Mouse (Mus musculus) CH12.LX (cell line): ENCODE data around the gene Ywhag. TPM values are rescaled to one million over a fixed set of nuclear protein-coding genes. Genes with fewer than 3 reads are reported as not detected.

Experiments
- DNase-seq: peaks from one replicate; pipeline ENCODE4 v3.0.0-alpha.2; 2013; ENCODE audit errors: extremely low read depth
- H3K27ac ChIP-seq: 2 replicates; pipeline ENCODE4 v1.5.1; 2012; ENCODE audit warnings: low read depth, mild to moderate bottlenecking, control low read depth, moderate library complexity; ENCODE audit not compliant: insufficient read depth
- H3K27me3 ChIP-seq: replicated peaks from 2 replicates; pipeline ENCODE3; 2012; ENCODE audit warnings: inconsistent platforms
- H3K36me3 ChIP-seq, 2 experiments: replicated peaks in 1 of 2; 2 replicates each; pipeline versions ENCODE3 to v1.6.1; 2012; ENCODE audit warnings: inconsistent platforms in 1 of 2, low read length in 1 of 2, mild to moderate bottlenecking in 1 of 2, mixed read lengths in 1 of 2, moderate library complexity in 1 of 2; ENCODE audit not compliant: control insufficient read depth in 1 of 2, insufficient read depth in 1 of 2
- H3K4me1 ChIP-seq, 2 experiments: 2 replicates each; pipeline ENCODE4 v1.6.1; 2012; ENCODE audit warnings: inconsistent platforms in 1 of 2, moderate library complexity in 1 of 2; ENCODE audit not compliant: insufficient read depth in 2 of 2, control insufficient read depth in 1 of 2
- H3K4me2 ChIP-seq: 2 replicates; pipeline ENCODE4 v1.6.1; 2012; ENCODE audit warnings: low read depth, mild to moderate bottlenecking, control low read depth; ENCODE audit not compliant: poor library complexity, insufficient read depth, severe bottlenecking
- H3K4me3 ChIP-seq, 3 experiments: fragments of 150-350 bp in 1 of 3; sonication (generic) in 1 of 3; replicated peaks in 1 of 3; 2 replicates each; pipeline versions ENCODE3 to v1.5.1; 2011 to 2012; ENCODE audit warnings: low read depth in 2 of 3, low read length in 2 of 3, mild to moderate bottlenecking in 2 of 3, moderate library complexity in 2 of 3, control low read depth in 1 of 3, improper control_type of control experiment in 1 of 3, inconsistent platforms in 1 of 3, mixed read lengths in 1 of 3; ENCODE audit not compliant: poor library complexity in 1 of 3
- H3K79me2 ChIP-seq: replicated peaks from 2 replicates; pipeline ENCODE4 v1.6.1; 2012; ENCODE audit warnings: mild to moderate bottlenecking, moderate library complexity; ENCODE audit not compliant: control insufficient read depth, poor library complexity, insufficient read depth, severe bottlenecking; ENCODE audit errors: extremely low read depth
- H3K9ac ChIP-seq: 2 replicates; pipeline ENCODE4 v1.6.1; 2012; ENCODE audit warnings: low read depth, mild to moderate bottlenecking, control low read depth, moderate library complexity; ENCODE audit not compliant: insufficient read depth
- H3K9me3 ChIP-seq: replicated peaks from 2 replicates; pipeline ENCODE3; 2012; ENCODE audit warnings: low read length, inconsistent platforms, mixed read lengths
- BHLHE40 ChIP-seq: IDR thresholded peaks from 2 replicates; pipeline ENCODE4 v1.6.1; 2011; ENCODE audit warnings: mild to moderate bottlenecking, low read depth, low read length, improper control_type of control experiment
- CHD2 ChIP-seq: IDR thresholded peaks from 2 replicates; pipeline ENCODE4 v1.6.1; 2011; ENCODE audit warnings: low read length, improper control_type of control experiment
- E2F4 ChIP-seq: IDR thresholded peaks from 2 replicates; pipeline ENCODE4 v1.6.1; 2011; ENCODE audit warnings: low read depth, low read length, improper control_type of control experiment; ENCODE audit not compliant: insufficient replicate concordance
- ELF1 ChIP-seq: IDR thresholded peaks from 2 replicates; pipeline ENCODE4 v1.6.1; 2014; ENCODE audit warnings: low read depth, mild to moderate bottlenecking, inconsistent platforms, low read length, improper control_type of control experiment
- ETS1 ChIP-seq: conservative IDR thresholded peaks from 2 replicates; pipeline ENCODE4 v1.6.1; 2012; ENCODE audit warnings: low read depth, mild to moderate bottlenecking, inconsistent platforms, low read length, improper control_type of control experiment, moderate library complexity
- GABPA ChIP-seq: IDR thresholded peaks from 2 replicates; pipeline ENCODE4 v1.6.1; 2012; ENCODE audit warnings: low read depth, low read length, improper control_type of control experiment, inconsistent platforms; ENCODE audit not compliant: insufficient replicate concordance
- HCFC1 ChIP-seq: IDR thresholded peaks from 2 replicates; pipeline ENCODE4 v1.6.1; 2012; ENCODE audit warnings: low read depth, mild to moderate bottlenecking, inconsistent platforms, low read length, improper control_type of control experiment
- JUN ChIP-seq: IDR thresholded peaks from 2 replicates; pipeline ENCODE4 v1.6.1; 2011; ENCODE audit warnings: low read depth, mild to moderate bottlenecking, low read length, improper control_type of control experiment, moderate library complexity; ENCODE audit not compliant: insufficient read depth
- JUND ChIP-seq: conservative IDR thresholded peaks from 2 replicates; pipeline ENCODE4 v1.6.1; 2011; ENCODE audit warnings: low read depth, low read length, improper control_type of control experiment
- KAT2A ChIP-seq: IDR thresholded peaks from 2 replicates; pipeline ENCODE4 v1.6.1; 2012; ENCODE audit warnings: low read length, improper control_type of control experiment, inconsistent platforms; ENCODE audit not compliant: insufficient replicate concordance
- MAFK ChIP-seq: IDR thresholded peaks from 2 replicates; pipeline ENCODE4 v1.6.1; 2011; ENCODE audit warnings: low read length, improper control_type of control experiment; ENCODE audit not compliant: insufficient replicate concordance
- MAZ ChIP-seq: IDR thresholded peaks from 2 replicates; pipeline ENCODE4 v1.6.1; 2012; ENCODE audit warnings: low read depth, mild to moderate bottlenecking, inconsistent platforms, low read length, improper control_type of control experiment, moderate library complexity
- MEF2A ChIP-seq: IDR thresholded peaks from 2 replicates; pipeline ENCODE4 v1.6.1; 2014; ENCODE audit warnings: low read depth, mild to moderate bottlenecking, inconsistent platforms, low read length, improper control_type of control experiment, borderline replicate concordance
- MXI1 ChIP-seq: IDR thresholded peaks from 2 replicates; pipeline ENCODE4 v1.6.1; 2011; ENCODE audit warnings: mild to moderate bottlenecking, low read depth, low read length, improper control_type of control experiment
- NRF1 ChIP-seq: IDR thresholded peaks from 2 replicates; pipeline ENCODE4 v1.6.1; 2014; ENCODE audit warnings: low read depth, mild to moderate bottlenecking, inconsistent platforms, low read length, improper control_type of control experiment, moderate library complexity
- PAX5 ChIP-seq: IDR thresholded peaks from 2 replicates; pipeline ENCODE4 v1.6.1; 2012; ENCODE audit warnings: low read length, inconsistent platforms, mixed read lengths
- USF1 ChIP-seq: IDR thresholded peaks from 2 replicates; pipeline ENCODE4 v1.6.1; 2014; ENCODE audit warnings: low read depth, mild to moderate bottlenecking, inconsistent platforms, low read length, improper control_type of control experiment
- ZC3H11A ChIP-seq: IDR thresholded peaks from 2 replicates; pipeline ENCODE4 v1.6.1; 2012; ENCODE audit warnings: low read depth, mild to moderate bottlenecking, inconsistent platforms, low read length, improper control_type of control experiment
- ZKSCAN1 ChIP-seq: IDR thresholded peaks from 2 replicates; pipeline ENCODE4 v1.6.1; 2012; ENCODE audit warnings: low read depth, inconsistent platforms, low read length, improper control_type of control experiment, borderline replicate concordance
- ZMIZ1 ChIP-seq: IDR thresholded peaks from 2 replicates; pipeline ENCODE4 v1.6.1; 2012; ENCODE audit warnings: low read depth, mild to moderate bottlenecking, inconsistent platforms, low read length, improper control_type of control experiment
- ZNF384 ChIP-seq: IDR thresholded peaks from 2 replicates; pipeline ENCODE4 v1.6.1; 2012; ENCODE audit warnings: low read depth, low read length, improper control_type of control experiment, inconsistent platforms
- dilution Hi-C: fragments of 300-500 bp; cut with MboI; formaldehyde crosslinking; loops from 2 replicates; pipeline ENCODE4 v1.14.3; 2020; ENCODE audit warnings: low sequenced_read_pairs; ENCODE audit not compliant: extremely low pct_unique_long_range_greater_than_20kb, extremely low pct_ligation_motif_present
- in situ Hi-C: fragments of 300-500 bp; cut with MboI; formaldehyde crosslinking; loops from 3 replicates; pipeline ENCODE4 v1.14.3; 2019; ENCODE audit warnings: low sequenced_read_pairs, low pct_ligation_motif_present, low pct_unique_long_range_greater_than_20kb, mixed read lengths
- polyA plus RNA-seq: library from polyadenylated mRNA; unstranded; fragments of >175 nt; gene quantifications from 2 replicates; pipeline ENCODE4 v1.2.1, GENCODE M21; 2012; ENCODE audit warnings: low read depth; ENCODE audit not compliant: insufficient read length
- total RNA-seq, 2 experiments: library from RNA; depleted of rRNA; stranded (reverse); fragments of 300-350 nt in 1 of 2; fragments of >200 nt in 1 of 2; gene quantifications; 2 replicates each; pipeline ENCODE4 v1.2.3; 2012 to 2014

Gene Ywhag
- total and polyA plus RNA-seq, 3 experiments, result 55.3 to 239 (median 77.3) TPM

DNA sequence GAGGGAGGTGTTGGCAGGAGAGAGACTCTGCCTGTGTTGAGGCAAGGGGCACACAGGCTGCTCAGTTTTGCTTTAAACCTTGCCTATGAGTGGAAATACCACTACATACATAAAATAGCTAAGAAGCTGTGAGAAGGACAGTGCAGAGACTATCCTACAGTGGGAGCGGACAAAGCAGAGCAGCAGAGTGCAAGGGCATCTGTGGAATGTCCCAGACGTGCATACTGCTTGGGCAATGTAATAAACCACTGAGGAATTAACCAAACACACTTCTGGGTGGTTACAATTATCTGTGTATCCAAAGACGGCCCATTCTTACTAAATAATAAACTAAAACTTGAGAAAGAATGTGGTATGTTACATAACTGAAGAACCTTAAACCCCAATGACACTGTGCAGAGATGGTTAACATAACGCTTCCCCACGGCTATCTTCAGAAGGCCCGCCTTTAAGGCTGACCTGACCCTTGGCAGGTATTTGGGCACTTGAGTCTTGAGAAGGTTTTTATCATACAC, 18.3 kb downstream of the Ywhag start:
- dilution Hi-C loops, result no loop called here
- peaks cover 6 to 63% of the 10 kb centered on the region in 2 experiments; a peak in 3 of 4 replicates for H3K4me1 ChIP-seq
- in situ Hi-C loops, result no loop called here
- H3K4me2 ChIP-seq, result no peak overlapping the region
- TF ChIP-seq ZKSCAN1 (no peak), MAFK (no peak), USF1 (no peak), PAX5 (no peak), JUND (no peak), E2F4 (no peak), HCFC1 (no peak), ETS1 (no peak), ELF1 (no peak), ZC3H11A (no peak), KAT2A (no peak), ZNF384 (no peak), NRF1 (no peak), CHD2 (no peak), MEF2A (no peak), ZMIZ1 (no peak), BHLHE40 (no peak), MXI1 (no peak), MAZ (no peak), JUN (no peak)
- DNase-seq, result no peak
- no peak overlapping the region for H3K27ac ChIP-seq
- H3K36me3 ChIP-seq, result peaks cover 72 to 95% of the 10 kb centered on the region in 2 experiments
- H3K4me3 ChIP-seq, result no peak overlapping the region
- H3K27me3 ChIP-seq, result no peaks in the 10 kb centered on the region
- no peak overlapping the region for H3K9ac ChIP-seq
- H3K79me2 ChIP-seq, result peaks cover 95% of the 10 kb centered on the region
- H3K9me3 ChIP-seq, result no peaks in the 10 kb centered on the region

DNA sequence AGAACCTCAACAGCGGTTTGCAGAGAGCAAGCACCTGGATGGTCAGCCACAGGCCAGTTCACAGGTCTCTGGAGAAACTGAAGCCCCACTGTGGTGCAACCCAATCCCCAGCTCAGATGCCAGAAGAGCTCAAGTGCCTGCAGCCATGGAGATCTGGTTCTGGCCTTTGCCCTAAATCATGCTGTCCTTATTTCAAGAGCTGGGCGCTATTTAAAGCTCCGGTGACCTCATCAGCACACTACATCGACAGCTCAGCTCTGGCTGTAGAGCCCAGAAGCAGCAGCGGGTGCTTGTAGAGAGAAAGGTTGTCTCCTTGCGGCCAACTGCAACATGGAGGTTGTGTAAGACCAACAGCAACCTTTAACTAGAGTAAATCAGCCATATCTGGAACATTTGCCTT, 20.3 kb downstream of the Ywhag start:
- no peaks in the 10 kb centered on the region for H3K27me3 ChIP-seq
- DNase-seq, result no peak
- H3K36me3 ChIP-seq, result peaks cover 73 to 96% of the 10 kb centered on the region in 2 experiments
- TF ChIP-seq JUN (no peak), ZMIZ1 (no peak), GABPA (no peak)
- TF ChIP-seq, all 38 proteins: peak for 0
- H3K27ac ChIP-seq, result no peak overlapping the region
- H3K4me3 ChIP-seq, result no peak overlapping the region
- dilution Hi-C loops (no loop called here), in situ Hi-C loops (no loop called here)
- H3K4me1 ChIP-seq, result peaks cover 6 to 58% of the 10 kb centered on the region in 2 experiments; a peak in 3 of 4 replicates
- H3K9ac ChIP-seq, result no peak overlapping the region
- H3K4me2 ChIP-seq, result no peak overlapping the region
- peaks cover 95% of the 10 kb centered on the region for H3K79me2 ChIP-seq
- H3K9me3 ChIP-seq, result no peaks in the 10 kb centered on the region
